Mouse (Mus musculus) right cerebral cortex, postnatal 4 days (tissue): ENCODE data around the gene Hba-a2.

Experiments used
- DNase-seq: peaks from one replicate; pipeline ENCODE4 v3.0.0-alpha.2; 2022

Hba-a2 gene

DNA sequence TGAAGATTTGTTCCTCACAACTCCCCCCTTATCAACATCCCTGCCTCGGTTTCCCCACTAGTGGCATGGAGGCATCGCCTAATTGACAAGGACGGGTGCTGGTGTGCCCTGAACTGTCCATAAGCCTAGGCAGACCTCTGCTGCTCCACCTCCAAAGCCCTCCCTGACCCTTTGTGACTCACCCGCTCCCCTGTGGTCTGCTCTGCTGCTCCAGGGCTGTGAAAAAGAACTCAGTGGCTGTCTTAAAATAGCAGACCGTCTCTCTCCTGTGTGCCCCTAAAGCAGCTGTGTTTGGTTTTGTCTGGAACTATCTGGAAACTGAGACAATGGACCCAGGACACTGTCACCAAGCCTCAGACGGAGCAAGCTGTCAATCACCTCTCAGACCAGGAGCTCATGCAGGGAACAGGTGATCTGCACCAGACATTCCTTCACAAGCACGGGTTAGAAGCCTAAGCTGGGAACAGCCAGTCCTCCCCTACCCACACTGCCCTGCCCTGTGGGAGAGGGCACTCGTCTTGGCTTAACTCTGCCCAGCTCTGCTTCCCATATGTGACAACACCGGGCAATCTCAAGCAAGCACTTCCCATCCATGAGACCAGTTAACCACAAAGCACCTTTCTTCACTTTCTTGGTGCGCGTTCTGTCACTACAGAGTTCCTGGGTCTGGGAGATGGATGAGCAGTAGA is 24.4 kb downstream of the Hba-a2 start:
- no peak for DNase-seq

DNA sequence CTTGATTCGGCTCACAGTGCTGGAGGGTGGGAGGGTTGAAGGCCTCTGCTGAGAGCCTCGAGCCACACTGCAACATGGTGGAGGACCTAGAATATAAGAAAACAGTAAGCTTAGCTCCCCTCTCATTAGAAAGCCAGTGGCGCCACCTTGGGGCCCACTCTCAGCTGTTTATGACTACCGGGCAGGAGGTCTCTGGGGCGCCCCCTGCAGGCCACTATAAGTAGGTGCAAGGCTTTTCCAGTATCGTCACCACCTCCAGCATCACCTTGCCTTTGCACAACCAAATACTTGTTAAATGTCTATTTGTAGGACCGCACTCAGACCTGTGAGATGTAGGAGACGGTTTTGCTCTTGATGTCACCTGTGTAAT is 24.9 kb downstream of the Hba-a2 start:
- peak; percentile 68 for DNase-seq

DNA sequence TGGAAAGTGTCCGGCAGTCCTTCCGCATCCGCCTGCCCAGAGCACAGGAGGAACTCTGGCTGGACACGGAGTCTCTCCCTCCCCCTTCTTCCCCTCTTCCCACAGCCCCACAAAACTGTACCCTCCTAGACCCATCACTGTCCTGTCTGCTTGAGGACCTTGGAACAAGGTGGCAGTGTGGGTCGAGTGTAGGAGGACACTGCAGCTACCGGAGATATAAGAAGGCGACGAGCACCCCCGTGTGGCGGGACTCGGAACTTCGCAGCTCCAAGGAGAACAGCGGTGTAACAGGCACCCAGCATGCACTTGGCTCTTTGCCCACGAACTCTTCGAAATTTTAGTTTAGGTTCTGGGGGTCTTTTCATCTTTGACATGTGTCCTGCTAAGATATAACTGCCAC is 28.3 kb downstream of the Hba-a2 start:
- peak; percentile 92 for DNase-seq

GRCm38 (mm10) chr11:32331075-32331474 is 34.8 kb downstream of the Hba-a2 start:
- DNase-seq: no peak

GRCm38 (mm10) chr11:32331861-32332260 is 35.6 kb downstream of the Hba-a2 start:
- DNase-seq: no peak

DNA sequence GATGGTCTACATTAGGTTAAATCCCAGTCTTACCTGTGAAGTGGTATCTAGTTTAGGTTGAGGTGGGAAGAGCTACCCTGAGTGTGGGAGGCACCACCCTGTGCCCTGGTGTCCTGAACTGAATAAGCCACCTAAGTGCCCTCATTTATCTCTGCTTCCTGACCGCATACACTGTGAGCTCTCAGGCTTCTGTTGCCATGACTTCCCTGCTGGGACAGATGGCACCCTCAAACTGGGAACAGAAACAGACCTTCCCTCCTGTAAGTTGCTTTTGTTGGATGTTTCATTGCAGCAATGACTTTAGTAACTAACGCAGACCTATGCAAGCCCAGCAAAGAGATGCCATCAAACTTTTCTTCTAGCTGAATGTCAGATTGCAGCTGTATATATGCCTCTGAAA is 36.9 kb downstream of the Hba-a2 start:
- no peak for DNase-seq

- no peak for DNase-seq
Measured at GRCm38 (mm10) chr11:32336435-32336907, 40.2 kb downstream of the Hba-a2 start.

DNA sequence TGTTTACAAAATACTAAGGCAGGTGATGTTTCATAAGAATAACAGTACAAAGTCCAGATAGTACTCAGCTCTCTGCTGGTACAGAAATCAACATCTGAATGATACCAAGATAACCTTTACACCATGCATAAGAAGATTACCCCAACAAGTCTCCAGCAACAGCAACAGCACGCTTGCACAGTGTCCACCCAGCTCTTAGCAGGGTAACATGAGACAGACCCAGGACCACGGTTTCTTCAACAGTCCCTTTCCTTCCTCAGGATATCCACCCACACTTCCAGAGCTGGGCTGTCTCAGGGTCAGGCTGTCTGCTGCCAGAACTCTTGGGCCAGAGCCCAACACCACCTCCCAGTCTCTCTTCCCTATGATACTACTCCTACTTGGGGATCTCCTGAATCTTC is 42.8 kb downstream of the Hba-a2 start:
- DNase-seq: no peak

GRCm38 (mm10) chr11:32340476-32341473 is 44.5 kb downstream of the Hba-a2 start:
- peak; percentile 49 for DNase-seq

- peak; percentile 53 for DNase-seq
Measured at GRCm38 (mm10) chr11:32342770-32343191, 46.5 kb downstream of the Hba-a2 start.

DNA sequence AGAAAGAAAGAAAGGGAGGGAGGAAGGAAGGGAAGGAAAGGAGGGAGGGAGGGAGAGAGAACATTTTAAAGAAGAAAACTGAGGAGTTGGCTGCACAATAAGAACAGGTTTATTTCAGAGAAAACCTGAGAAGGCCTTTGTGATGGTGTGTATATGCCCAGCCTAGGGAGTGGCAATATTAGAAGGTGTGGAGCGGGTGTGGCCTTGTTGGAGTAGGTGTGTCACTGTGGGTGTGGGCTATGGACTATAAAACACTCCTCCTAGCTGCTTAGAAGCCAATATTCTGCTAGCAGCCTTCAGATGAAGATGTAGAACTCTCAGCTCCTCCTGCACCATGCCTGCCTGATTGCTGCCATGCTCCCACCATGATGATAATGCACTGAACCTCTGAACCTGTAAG is 47.1 kb downstream of the Hba-a2 start:
- DNase-seq: no peak

DNA sequence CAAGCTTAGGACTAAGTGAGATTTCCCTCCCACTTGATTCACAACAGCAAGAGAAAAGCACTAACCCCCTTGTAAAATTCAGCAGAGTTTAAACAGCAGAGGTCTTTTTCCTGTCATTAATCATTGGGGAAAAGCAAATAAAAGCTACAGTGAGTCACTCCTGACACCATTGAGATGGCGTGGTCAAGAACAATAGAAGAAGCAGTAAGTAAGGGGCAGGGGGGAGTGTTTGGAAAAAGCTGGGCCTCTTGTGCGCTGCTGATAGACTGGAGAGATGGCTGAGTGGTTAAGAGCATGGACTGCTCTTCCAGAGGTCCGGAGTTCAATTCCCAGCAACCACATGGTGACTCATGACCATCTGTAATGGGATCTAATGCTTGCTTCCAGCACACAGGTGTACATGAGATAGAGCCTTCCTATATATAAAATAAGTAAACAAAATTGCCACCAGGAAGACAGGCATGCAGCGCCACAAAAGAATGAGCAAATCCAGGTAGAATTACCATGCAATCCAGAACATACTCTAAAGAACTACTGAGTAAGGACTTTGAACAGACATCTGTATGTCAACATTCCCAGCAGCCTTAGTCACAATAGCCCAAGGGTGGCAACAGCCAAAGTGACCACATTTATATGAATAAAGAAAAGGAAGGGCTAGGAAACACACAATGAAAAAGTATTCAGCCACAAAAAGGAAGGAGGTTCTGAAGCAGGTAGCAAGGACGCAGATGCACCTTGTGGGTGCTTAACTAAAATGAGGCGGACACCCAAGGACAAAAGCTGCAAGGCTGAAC is 49.4 kb downstream of the Hba-a2 start:
- DNase-seq: no peak
